Mouse (Mus musculus) embryonic facial prominence, embryonic 15.5 days (tissue): Measurements from ENCODE around the gene Tamm41. TPM values are rescaled to one million over a fixed set of nuclear protein-coding genes. Genes with fewer than 3 reads are reported as not detected.

Experiments
- ATAC-seq: fragments of 200-750 bp; cut with Nextera tagmentation; 2 replicates; pipeline ENCODE4 v1.8.0; 2017; ENCODE audit warnings: low read depth, moderate TSS enrichment; ENCODE audit not compliant: insufficient number of reproducible peaks, low FRiP score, low TSS enrichment
- H3K27ac ChIP-seq: fragments of 300-500 bp; sonication (generic); replicated peaks from 2 replicates; pipeline ENCODE4 v1.5.1; 2015; ENCODE audit warnings: mild to moderate bottlenecking, inconsistent platforms
- H3K27me3 ChIP-seq: fragments of 300-500 bp; sonication (generic); 2 replicates; pipeline ENCODE4 v1.6.1; 2015; ENCODE audit warnings: inconsistent platforms
- H3K36me3 ChIP-seq: fragments of 300-500 bp; sonication (generic); 2 replicates; pipeline ENCODE4 v1.6.1; 2015; ENCODE audit warnings: mild to moderate bottlenecking, inconsistent platforms
- H3K4me1 ChIP-seq: fragments of 300-500 bp; sonication (generic); 2 replicates; pipeline ENCODE4 v1.6.1; 2015; ENCODE audit warnings: inconsistent platforms
- H3K4me2 ChIP-seq: fragments of 300-500 bp; sonication (generic); replicated peaks from 2 replicates; pipeline ENCODE4 v1.6.1; 2015; ENCODE audit warnings: mild to moderate bottlenecking, inconsistent platforms
- H3K4me3 ChIP-seq: fragments of 300-500 bp; sonication (generic); replicated peaks from 2 replicates; pipeline ENCODE4 v1.5.1; 2015; ENCODE audit warnings: mild to moderate bottlenecking, inconsistent platforms
- H3K9ac ChIP-seq: fragments of 300-500 bp; sonication (generic); 2 replicates; pipeline ENCODE4 v1.6.1; 2015; ENCODE audit warnings: inconsistent platforms
- H3K9me3 ChIP-seq: fragments of 300-500 bp; sonication (generic); replicated peaks from 2 replicates; pipeline ENCODE4 v1.6.1; 2016; ENCODE audit warnings: inconsistent platforms
- WGBS: fragments of 180-500 bp; shearing (Covaris S2); methylation state at CpG from one replicate; pipeline ENCODE4 v1.1.7; 2015; 5-methylcytosine and 5-hydroxymethylcytosine counted together
- polyA plus RNA-seq: library from polyadenylated mRNA; unstranded; fragments of >200 nt; fragmentation: Nextera tagmentation; extraction: Ambion mirVana; gene quantifications from 2 replicates; pipeline ENCODE4 v1.2.1, GENCODE M21; 2015

The Tamm41 gene
- 51.9 and 54.7 TPM in 2 replicates for polyA plus RNA-seq

DNA sequence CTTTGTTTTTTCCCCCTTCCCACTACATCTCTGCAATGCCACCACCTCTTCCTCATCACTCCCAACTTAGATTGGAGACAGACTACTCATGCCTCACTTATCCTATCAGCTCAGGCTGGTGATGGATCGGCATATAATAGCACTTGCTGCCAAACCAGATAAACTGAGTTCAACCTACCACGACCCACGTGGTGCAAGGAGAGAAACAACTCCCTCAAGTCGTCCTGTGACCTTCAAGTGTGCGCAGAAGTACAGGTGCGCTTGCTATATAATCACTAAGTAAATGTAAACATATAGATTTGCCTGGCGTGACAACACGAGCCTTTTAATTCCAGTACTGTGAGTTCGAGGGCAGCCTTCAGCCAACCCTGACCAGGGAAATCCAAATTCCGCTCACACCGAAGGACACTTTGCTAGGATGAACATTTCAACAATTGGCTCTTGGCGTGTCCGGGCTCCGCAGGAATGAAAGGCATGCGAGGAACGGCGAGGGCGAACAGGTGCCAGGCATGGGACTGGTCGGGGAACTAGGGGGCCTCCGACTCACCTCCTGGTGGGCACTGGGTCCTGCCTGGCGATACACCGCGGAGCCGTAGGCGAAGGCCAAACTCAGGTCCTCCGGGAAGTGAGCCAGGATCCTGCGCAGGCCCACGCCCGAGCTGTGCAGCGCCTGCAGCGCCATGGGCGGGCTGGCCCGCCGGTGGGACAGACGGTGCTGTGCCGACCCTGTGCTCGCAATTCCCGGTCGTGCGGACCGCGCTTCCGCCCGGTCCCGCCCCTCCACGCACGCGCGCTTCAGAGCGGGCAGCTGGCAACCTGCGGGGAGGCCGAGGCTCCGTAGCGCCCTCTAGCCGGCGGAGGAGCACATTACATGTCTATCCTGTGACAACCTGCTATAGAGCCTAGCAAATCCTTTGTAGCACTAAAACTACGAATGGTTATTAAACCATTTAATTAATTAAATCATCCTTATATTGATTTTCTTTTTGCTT, at the start of gene Tamm41:
Gene Tamm41 (minus strand): TSS at position 774 of the 992 bp plus-strand sequence.
- WGBS: under 1% methylated on average over 57 of the region's 57 CpGs
- no peaks in the 10 kb centered on the region for H3K27me3 ChIP-seq
- peaks cover 22% of the 10 kb centered on the region for H3K36me3 ChIP-seq
- peak; percentile 89 for ATAC-seq
- H3K4me3 ChIP-seq: peak within 1 kb of the TSS; percentile 94
- H3K9me3 ChIP-seq: no peaks in the 10 kb centered on the region
- 0 out of 2 replicates have a peak within 1 kb of the TSS, but pooled peaks have one; percentile 39 for H3K27ac ChIP-seq
- peak within 1 kb of the TSS; percentile 71 for H3K4me2 ChIP-seq
- H3K9ac ChIP-seq: peak within 1 kb of the TSS; percentile 72
- H3K4me1 ChIP-seq: peaks cover 16% of the 10 kb centered on the region

- no peak overlapping the region for H3K27ac ChIP-seq
- H3K9me3 ChIP-seq: no peaks in the 10 kb centered on the region
- no peaks in the 10 kb centered on the region for H3K4me1 ChIP-seq
- 55% methylated on average over 9 of the region's 9 CpGs for WGBS
- no peak overlapping the region for H3K4me2 ChIP-seq
- H3K27me3 ChIP-seq: no peaks in the 10 kb centered on the region
- H3K9ac ChIP-seq: no peak overlapping the region
- no peak for ATAC-seq
- H3K4me3 ChIP-seq: no peak overlapping the region
- H3K36me3 ChIP-seq: no peaks in the 10 kb centered on the region
Measured at GRCm38 (mm10) chr6:115085274-115085841, 47.7 kb upstream of the Tamm41 start.

- Histone ChIP-seq H3K27me3 (no peaks in the 10 kb centered on the region), H3K27ac (no peak overlapping the region), H3K9ac (no peak overlapping the region), H3K4me2 (no peak overlapping the region), H3K4me1 (no peaks in the 10 kb centered on the region), H3K36me3 (no peaks in the 10 kb centered on the region), H3K9me3 (no peaks in the 10 kb centered on the region), H3K4me3 (no peak overlapping the region)
- 50% methylated on average over 9 of the region's 9 CpGs for WGBS
- no peak for ATAC-seq
Measured at GRCm38 (mm10) chr6:115076781-115077575, 39.3 kb upstream of the Tamm41 start.

DNA sequence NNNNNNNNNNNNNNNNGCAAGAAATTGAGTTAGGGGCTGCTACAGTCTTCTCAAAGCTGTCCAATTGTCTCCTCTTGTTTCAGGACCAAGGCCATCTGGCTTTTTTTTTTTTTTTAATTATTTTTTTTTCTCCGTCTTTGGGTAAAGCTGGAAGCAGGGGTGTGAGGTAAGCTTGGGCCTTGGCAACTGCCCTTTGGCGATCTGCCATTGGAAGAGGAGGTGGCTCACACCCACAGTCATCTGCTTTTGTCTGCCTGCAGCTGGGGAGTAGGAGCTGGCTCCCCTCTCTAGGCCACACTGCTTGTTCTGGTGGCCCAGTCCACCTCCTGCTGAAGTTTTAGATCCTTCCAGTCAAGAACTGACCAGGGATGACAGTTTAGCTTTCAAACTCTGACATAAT, 34.3 kb upstream of the Tamm41 start:
- H3K27me3 ChIP-seq: no peaks in the 10 kb centered on the region
- no peaks in the 10 kb centered on the region for H3K36me3 ChIP-seq
- H3K4me3 ChIP-seq: no peak overlapping the region
- H3K9me3 ChIP-seq: no peaks in the 10 kb centered on the region
- no peak overlapping the region for H3K27ac ChIP-seq
- no peak overlapping the region for H3K4me2 ChIP-seq
- H3K9ac ChIP-seq: no peak overlapping the region
- WGBS: 84% methylated on average over 2 of the region's 2 CpGs
- no peak for ATAC-seq
- no peaks in the 10 kb centered on the region for H3K4me1 ChIP-seq

GRCm38 (mm10) chr6:115065411-115066241, 27.9 kb upstream of the Tamm41 start:
- Histone ChIP-seq H3K9ac (no peak overlapping the region), H3K4me2 (no peak overlapping the region), H3K4me3 (no peak overlapping the region), H3K27me3 (no peaks in the 10 kb centered on the region), H3K36me3 (no peaks in the 10 kb centered on the region), H3K9me3 (no peaks in the 10 kb centered on the region), H3K27ac (no peak overlapping the region), H3K4me1 (no peaks in the 10 kb centered on the region)
- WGBS: 36% methylated on average over 13 of the region's 13 CpGs
- ATAC-seq: no peak

GRCm38 (mm10) chr6:115062605-115063350, 25.1 kb upstream of the Tamm41 start:
- WGBS: 62% methylated on average over 5 of the region's 5 CpGs
- Histone ChIP-seq H3K4me2 (no peak overlapping the region), H3K4me3 (no peak overlapping the region), H3K36me3 (no peaks in the 10 kb centered on the region), H3K4me1 (no peaks in the 10 kb centered on the region), H3K9ac (no peak overlapping the region), H3K27ac (no peak overlapping the region), H3K27me3 (no peaks in the 10 kb centered on the region), H3K9me3 (no peaks in the 10 kb centered on the region)
- ATAC-seq: no peak

GRCm38 (mm10) chr6:115059227-115059626, 21.6 kb upstream of the Tamm41 start:
- no peak overlapping the region for H3K9ac ChIP-seq
- ATAC-seq: no peak
- no peak overlapping the region for H3K4me2 ChIP-seq
- 24% methylated on average over 5 of the region's 5 CpGs for WGBS
- no peaks in the 10 kb centered on the region for H3K36me3 ChIP-seq
- H3K4me1 ChIP-seq: no peaks in the 10 kb centered on the region
- H3K27me3 ChIP-seq: no peaks in the 10 kb centered on the region
- no peak overlapping the region for H3K4me3 ChIP-seq
- no peak overlapping the region for H3K27ac ChIP-seq
- no peaks in the 10 kb centered on the region for H3K9me3 ChIP-seq

DNA sequence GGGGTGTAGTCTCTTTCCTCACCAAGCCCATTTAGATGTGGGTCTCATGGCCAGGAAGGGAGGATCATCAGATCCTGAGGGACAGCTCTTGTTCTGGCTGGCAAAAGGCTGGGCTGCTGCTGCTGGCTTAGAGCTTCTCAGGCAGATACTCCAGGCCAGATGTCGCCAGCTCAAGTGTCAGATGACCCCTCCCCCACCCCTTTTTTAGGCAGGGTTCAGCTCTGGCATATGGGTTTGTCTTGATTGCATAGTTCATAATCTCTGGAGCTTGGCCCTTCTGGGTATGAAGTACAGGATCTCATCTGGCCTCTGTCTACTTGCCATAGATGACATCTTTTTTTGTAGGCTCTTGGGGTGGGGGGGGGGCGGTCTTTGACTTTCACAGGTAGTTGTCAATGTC, 19.0 kb upstream of the Tamm41 start:
- 17% methylated on average over 2 of the region's 2 CpGs for WGBS

DNA sequence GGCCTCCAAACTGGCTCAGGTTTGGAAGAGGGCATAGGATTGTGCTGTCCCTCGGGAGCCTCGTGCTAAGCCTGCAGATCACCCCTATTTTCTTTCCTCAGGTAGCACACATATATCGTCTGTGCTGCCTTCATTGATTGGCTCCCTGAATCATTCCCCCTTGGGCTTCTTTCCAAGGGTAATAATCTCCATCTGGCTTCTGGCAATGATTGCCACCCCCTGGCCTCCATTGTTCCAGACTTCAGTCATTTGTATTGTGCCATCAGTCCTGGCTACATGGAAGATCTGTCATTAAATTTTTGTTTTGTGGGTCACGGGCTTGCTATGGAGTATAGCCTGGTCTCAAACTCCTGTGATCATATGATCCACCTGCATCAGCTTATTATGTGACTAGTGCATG, 17.8 kb upstream of the Tamm41 start:
- 71% methylated on average over 4 of the region's 4 CpGs for WGBS
- ATAC-seq: no peak
- H3K9ac ChIP-seq: no peak overlapping the region
- no peak overlapping the region for H3K4me2 ChIP-seq
- H3K27ac ChIP-seq: no peak overlapping the region
- H3K4me3 ChIP-seq: no peak overlapping the region
- H3K4me1 ChIP-seq: no peaks in the 10 kb centered on the region
- H3K36me3 ChIP-seq: no peaks in the 10 kb centered on the region
- H3K27me3 ChIP-seq: no peaks in the 10 kb centered on the region
- H3K9me3 ChIP-seq: no peaks in the 10 kb centered on the region

More for the DNA sequence above, 19.0 kb upstream of the Tamm41 start:
- no peaks in the 10 kb centered on the region for H3K4me1 ChIP-seq
- H3K4me2 ChIP-seq: no peak overlapping the region
- H3K9me3 ChIP-seq: no peaks in the 10 kb centered on the region
- H3K27ac ChIP-seq: no peak overlapping the region
- ATAC-seq: no peak
- no peaks in the 10 kb centered on the region for H3K36me3 ChIP-seq
- no peak overlapping the region for H3K4me3 ChIP-seq
- no peaks in the 10 kb centered on the region for H3K27me3 ChIP-seq
- H3K9ac ChIP-seq: no peak overlapping the region

DNA sequence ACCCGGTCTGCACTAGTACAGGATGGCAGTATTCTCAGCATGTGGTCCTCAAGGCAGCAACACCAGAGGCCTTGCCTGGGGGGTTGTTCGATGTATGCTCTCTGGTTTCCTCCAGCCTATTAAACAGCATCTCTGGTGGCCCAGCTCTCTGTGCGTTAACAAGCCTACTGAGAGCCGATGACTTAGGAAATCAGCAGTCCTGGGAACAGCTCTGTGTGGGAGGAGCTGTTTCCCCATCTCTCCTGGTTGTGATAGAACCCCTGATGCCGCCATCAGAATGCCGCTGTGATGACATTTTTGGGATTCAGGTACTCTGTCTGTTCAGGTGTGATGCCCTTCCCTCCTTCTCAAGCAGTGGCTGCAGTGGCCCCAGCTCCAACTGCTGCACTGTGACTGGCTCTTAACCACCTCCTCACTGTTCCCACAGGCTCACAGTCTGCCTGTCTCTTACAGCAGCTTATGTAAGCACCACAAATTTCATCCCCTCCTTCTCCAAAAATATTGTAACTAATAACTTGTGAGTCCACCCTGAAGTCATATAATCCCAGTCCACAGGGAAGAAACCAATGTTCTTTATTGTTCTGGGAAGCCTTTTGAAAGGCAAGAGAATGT, 14.0 kb upstream of the Tamm41 start:
- H3K4me3 ChIP-seq: no peak overlapping the region
- WGBS: 61% methylated on average over 6 of the region's 6 CpGs
- no peak for ATAC-seq
- no peak overlapping the region for H3K27ac ChIP-seq
- no peaks in the 10 kb centered on the region for H3K4me1 ChIP-seq
- H3K36me3 ChIP-seq: no peaks in the 10 kb centered on the region
- H3K4me2 ChIP-seq: no peak overlapping the region
- H3K9ac ChIP-seq: no peak overlapping the region
- no peaks in the 10 kb centered on the region for H3K9me3 ChIP-seq
- no peaks in the 10 kb centered on the region for H3K27me3 ChIP-seq
